Mouse (Mus musculus) embryonic fibroblast, embryonic 13.5 days (primary cell): ENCODE measurements at regions not wholly inside any gene's neighbourhood (a gene's known extent, or its start where the extent isn't known, plus 50 kb on each side); places are given as distances from the start of the nearest gene placed in this dataset.
A peak's percentile ranks its signal among the peaks of the same experiment; 100 is the strongest.

ENCODE experiments used
- H3K27ac ChIP-seq: 2 replicates; pipeline ENCODE4 v1.5.1; 2012; ENCODE audit warnings: low read length, control low read depth, inconsistent platforms; ENCODE audit not compliant: insufficient read depth
- H3K4me1 ChIP-seq: 2 replicates; pipeline ENCODE4 v1.6.1; 2011; ENCODE audit warnings: low read length; ENCODE audit not compliant: control insufficient read depth, insufficient read depth
- H3K4me3 ChIP-seq: 2 replicates; pipeline ENCODE4 v1.5.1; 2011; ENCODE audit warnings: mild to moderate bottlenecking, control low read depth, low read length; ENCODE audit not compliant: insufficient read depth
- CTCF ChIP-seq: IDR thresholded peaks from 2 replicates; pipeline ENCODE4 v1.5.1; 2011; ENCODE audit warnings: mild to moderate bottlenecking, control low read depth, low read length, moderate library complexity, borderline replicate concordance; ENCODE audit not compliant: insufficient read depth
- POLR2A ChIP-seq: IDR thresholded peaks from 2 replicates; pipeline ENCODE4 v1.6.1; 2011; ENCODE audit warnings: low read depth, mild to moderate bottlenecking, control low read depth, low read length, moderate library complexity

DNA sequence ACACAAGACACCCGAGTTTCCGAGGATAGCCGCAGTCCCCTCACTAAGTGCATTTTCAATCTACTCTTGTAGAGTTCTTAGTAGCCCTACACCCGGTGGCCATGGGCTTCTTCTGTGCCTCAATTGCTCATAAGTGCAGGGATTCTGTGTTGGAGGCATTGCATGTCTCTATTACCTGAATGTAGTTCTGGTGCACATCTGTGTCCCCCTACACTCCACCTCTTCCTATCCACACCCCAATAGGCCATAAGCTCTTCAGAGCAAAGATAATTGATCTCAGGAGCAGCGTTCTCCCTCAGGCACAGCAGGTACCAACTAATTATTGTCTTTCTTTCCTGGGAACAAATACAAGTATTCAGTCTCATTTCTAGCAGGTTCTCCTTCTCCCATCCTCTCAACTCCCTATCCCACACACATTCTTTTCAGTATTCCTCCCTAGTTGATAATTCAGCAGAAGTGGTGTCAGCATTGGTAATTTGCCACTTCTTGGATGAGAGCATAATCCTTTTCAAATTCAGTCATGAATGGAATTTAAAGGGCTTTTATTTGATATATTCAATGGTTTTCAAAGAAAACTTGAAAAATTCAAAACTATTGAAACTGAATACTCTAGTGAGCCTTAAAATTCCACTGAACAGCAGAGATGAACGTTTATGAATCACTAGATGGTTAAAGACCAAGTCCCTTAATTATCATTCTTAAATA lies 108.7 kb upstream of the Cp start:
- Histone ChIP-seq H3K4me3 (no peak overlapping the region), H3K27ac (no peak overlapping the region), H3K4me1 (no peaks in the 10 kb centered on the region)
- TF ChIP-seq CTCF (no peak), POLR2A (no peak)

DNA sequence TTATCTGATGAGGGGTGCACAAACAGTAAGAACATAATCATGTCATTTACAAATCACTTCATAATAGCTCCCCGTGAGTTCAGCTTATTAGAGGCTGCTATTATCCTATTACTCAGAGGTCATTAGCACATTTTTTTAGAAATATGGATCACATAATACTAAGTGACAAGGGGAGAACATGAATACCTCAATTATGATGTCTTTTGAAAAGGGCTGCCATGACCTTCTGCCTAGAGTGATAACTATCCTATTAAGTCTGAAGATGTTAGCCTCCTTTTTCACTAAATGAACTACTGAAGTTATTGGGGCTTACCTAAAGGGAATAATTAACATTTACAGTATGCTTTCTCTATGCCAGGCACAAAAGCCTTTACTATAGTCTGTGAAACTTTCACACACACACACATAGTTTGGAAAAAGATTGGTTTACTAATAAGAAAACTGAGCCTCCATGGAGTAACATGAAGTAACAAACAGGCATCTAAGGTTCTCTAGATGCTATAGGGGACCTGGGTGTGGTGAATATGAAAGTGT lies 108.1 kb upstream of the Cp start:
- Histone ChIP-seq H3K4me1 (no peaks in the 10 kb centered on the region), H3K27ac (no peak overlapping the region), H3K4me3 (no peak overlapping the region)
- no peak for TF ChIP-seq POLR2A

GRCm38 (mm10) chr3:19882623-19883022 lies 74.2 kb upstream of the Cp start:
- no peak overlapping the region for H3K4me3 ChIP-seq
- H3K27ac ChIP-seq: no peak overlapping the region
- peaks cover 4% of the 10 kb centered on the region; the same call in 1 of the 2 replicates for H3K4me1 ChIP-seq
- TF ChIP-seq POLR2A (no peak), CTCF (no peak)

DNA sequence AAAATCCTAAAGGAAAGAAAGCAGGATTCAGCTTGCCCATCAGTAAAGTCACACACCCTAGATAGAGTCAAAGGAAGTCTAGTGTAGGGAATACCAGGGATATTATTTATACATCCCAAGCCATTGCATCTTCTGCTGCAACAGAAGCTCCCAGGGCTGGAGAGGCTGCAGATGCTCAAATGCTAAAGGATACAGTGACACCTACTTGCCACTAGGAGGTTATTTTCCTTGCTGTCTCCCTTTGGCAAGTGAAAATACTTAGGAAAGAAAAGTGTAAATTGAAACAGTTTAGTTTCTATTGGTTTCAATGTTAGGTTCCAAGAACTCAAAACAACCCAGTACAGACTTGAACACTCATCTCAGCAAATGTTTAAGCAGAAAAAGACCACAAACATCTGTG lies 68.4 kb upstream of the Cp start:
- Histone ChIP-seq H3K4me3 (no peak overlapping the region), H3K27ac (no peak overlapping the region), H3K4me1 (no peaks in the 10 kb centered on the region)
- TF ChIP-seq CTCF: no peak
- no peak for TF ChIP-seq POLR2A

- Histone ChIP-seq H3K4me3 (peak overlapping the region; percentile 40), H3K4me1 (no peaks in the 10 kb centered on the region), H3K27ac (no peak overlapping the region)
- no peak for TF ChIP-seq CTCF
- no peak for TF ChIP-seq POLR2A
Measured at GRCm38 (mm10) chr3:19894258-19894629, 62.6 kb upstream of the Cp start.

DNA sequence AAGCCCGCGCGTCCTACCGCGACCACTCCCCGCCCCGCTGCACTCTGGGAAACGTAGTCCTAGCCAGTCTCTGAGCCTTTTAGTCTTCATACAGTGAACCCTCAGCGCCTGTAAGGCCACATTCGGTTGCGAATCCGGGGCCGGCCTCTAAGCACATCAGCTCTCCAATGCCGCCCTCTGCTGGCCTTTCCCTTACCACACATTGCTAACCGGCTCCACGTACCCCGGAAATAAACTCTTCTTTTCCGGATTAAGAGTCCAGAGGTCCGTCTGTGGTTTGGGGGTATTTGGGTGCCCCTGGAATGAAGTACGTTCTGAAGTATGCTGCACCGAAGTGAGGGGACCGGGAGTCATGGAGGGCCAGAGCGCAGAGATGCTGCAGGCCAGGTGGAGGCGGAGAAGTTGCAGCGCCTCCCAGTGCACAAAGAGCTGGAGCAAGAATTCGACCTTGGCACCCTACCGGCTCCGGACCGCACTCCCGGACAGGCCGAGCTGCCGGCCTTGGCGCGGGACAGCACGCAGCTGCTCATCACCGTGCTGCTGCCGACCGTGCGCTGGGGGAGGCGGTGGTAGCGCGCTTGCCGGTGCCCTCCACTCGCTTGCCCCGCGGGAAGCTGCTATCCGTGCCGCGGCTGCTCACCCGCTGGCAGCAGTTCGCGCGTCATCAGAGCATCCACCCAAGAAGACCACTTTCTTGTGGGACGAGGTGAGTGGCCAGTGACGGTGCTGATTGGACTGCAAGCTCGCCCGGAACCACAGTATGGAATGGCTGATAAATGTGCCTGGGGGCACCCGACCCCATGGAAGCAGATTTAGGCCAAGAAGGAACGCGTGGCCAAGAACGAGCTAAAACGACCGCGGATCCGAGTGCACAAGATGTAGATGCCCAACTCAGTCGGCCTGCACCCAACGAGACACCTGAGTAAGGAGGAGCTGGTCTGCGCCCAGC lies 62.0 kb upstream of the Cp start:
- Histone ChIP-seq H3K4me1 (no peaks in the 10 kb centered on the region), H3K4me3 (peak overlapping the region; percentile 81), H3K27ac (peak overlapping the region; percentile 14)
- peak; percentile 58; the same call in 1 of the 2 replicates for TF ChIP-seq POLR2A
- TF ChIP-seq CTCF: peak; percentile 43; the same call in 1 of the 2 replicates

- Histone ChIP-seq H3K4me3 (peak overlapping the region; percentile 81), H3K4me1 (no peaks in the 10 kb centered on the region), H3K27ac (no peak overlapping the region)
- no peak for TF ChIP-seq POLR2A
- TF ChIP-seq CTCF: no peak
Measured at GRCm38 (mm10) chr3:19895755-19896154, 61.1 kb upstream of the Cp start.

DNA sequence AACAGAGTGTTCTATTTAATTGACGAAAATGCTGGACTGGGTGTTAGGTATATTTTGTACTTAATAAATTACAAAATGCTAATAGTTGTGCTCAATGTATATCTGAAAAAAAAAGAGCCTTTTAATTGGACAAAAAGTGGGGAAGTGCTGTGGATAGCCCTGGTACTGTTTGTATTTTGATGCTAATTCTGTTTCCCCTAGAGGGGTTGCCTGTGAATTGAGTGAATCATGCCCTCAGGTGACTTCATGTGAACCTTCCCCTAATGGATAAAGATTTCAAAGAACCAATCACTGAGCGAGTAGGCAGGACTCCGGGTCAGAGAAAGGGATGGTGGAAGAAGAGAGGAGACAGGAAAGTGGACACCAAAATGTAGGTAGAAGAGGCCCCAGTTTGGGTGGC lies 59.7 kb upstream of the Cp start:
- Histone ChIP-seq H3K4me1 (no peaks in the 10 kb centered on the region), H3K4me3 (no peak overlapping the region), H3K27ac (no peak overlapping the region)
- TF ChIP-seq POLR2A: no peak
- no peak for TF ChIP-seq CTCF

DNA sequence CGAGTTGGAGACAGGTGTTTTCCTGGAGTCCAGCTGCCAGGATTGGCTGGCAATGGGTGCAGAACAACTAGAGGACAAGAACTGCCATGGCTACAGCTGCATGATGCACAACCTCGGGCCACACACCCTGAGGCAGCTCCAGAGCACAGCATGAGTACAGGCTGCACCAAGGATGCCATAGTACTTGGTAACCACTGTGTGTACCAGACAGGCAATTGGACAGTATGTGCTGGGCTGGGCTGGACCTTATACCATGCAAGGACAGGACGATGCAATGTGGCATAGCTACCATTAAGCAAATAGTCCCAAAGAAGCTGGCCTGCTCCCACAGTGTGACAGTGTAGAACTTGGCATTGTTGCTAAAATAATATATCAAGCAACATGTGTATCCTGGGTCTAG lies 54.6 kb upstream of the Cp start:
- TF ChIP-seq CTCF: no peak
- no peak for TF ChIP-seq POLR2A
- Histone ChIP-seq H3K27ac (no peak overlapping the region), H3K4me3 (no peak overlapping the region), H3K4me1 (no peaks in the 10 kb centered on the region)

GRCm38 (mm10) chr3:19904446-19905275 lies 52.2 kb upstream of the Cp start:
- no peak overlapping the region for H3K4me3 ChIP-seq
- no peaks in the 10 kb centered on the region for H3K4me1 ChIP-seq
- no peak overlapping the region for H3K27ac ChIP-seq
- no peak for TF ChIP-seq POLR2A
- TF ChIP-seq CTCF: no peak; the same call in 1 of the 2 replicates
